In the genomic region with DNA sequence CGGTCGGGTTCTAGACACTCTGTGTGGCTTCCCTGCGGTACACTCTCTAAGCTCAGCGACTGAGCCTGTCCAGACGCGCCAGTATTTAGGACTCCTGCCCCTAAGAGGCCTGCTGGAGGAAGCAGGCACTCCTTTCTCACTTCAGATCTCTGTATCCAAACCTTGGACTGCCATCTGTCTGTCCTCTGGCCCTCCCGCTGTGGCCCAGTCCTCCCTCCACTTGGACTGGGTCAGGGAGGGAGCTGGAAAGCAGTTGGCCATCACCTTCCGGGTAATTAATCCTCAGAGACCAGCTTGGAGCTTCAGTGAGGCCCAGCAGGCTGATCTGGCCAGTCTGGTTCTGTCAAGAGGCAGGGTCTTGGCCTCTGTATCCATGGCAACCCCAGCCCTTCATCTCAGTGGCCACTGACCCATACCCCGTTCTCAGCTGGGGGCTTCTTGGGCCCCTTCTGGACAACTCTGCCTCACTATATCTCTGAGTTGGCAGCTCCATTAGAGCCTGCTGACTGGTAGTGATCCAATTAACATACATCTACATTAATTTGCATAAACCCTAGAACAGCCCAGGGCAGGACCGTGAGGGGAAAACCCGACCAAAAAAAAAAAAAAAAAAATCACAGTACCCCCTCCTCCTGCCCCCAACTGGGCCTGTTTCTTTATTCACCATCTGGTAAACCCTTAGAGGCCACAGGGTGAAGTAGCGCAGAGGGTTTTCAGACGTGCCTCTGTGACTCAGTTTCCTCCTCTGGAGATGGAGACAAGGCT, we compare ENCODE assay signal across 11 mouse cellular contexts. TPM values are rescaled to one million over a fixed set of nuclear protein-coding genes. Genes with fewer than 3 reads are reported as not detected.
A peak's percentile ranks its signal among the peaks of the same experiment; 100 is the strongest.
DNase-seq lines count a peak whose midpoint lies in the region; ATAC-seq lines count a peak whose summit lies in the region.
"Had no signal": no experiment of that assay in that cellular context is flagged by ENCODE, and none has a peak within 500 bp of the region (broad histone marks: within the 10 kb centered on the region; RNA-seq: fewer than 3 reads in every experiment).

No protein-coding gene starts in this region.

- no peak overlapping the region for H3K4me2 ChIP-seq in heart, embryonic 11.5 days
- H3K4me2 ChIP-seq in forebrain, embryonic 16.5 days (ENCODE audit: low read length): peak overlapping the region; percentile 22; the same call in 1 of the 2 replicates
- H3K4me2 ChIP-seq in midbrain, embryonic 14.5 days (ENCODE audit: low read length): peak overlapping the region; percentile 26
- H3K4me2 ChIP-seq: lung, embryonic 15.5 days had no signal

- no peaks in the 10 kb centered on the region for H3K9me3 ChIP-seq in heart, embryonic 10.5 days
- H3K9me3 ChIP-seq in heart, embryonic 11.5 days (replicated peaks; ENCODE audit: control insufficient read depth, low read length): no peaks in the 10 kb centered on the region
- no peaks in the 10 kb centered on the region for H3K9me3 ChIP-seq in forebrain, embryonic 16.5 days (ENCODE audit: control insufficient read depth, low read length)
- no peaks in the 10 kb centered on the region for H3K9me3 ChIP-seq in midbrain, embryonic 14.5 days (ENCODE audit: control insufficient read depth, low read length)
- H3K9me3 ChIP-seq: lung, embryonic 15.5 days had no signal

- peaks cover 23% of the 10 kb centered on the region for H3K4me1 ChIP-seq in heart, embryonic 10.5 days
- peaks cover 3% of the 10 kb centered on the region; the same call in 1 of the 2 replicates for H3K4me1 ChIP-seq in heart, embryonic 11.5 days (ENCODE audit: control insufficient read depth, insufficient read depth, low read length)
- peaks cover 57% of the 10 kb centered on the region for H3K4me1 ChIP-seq in forebrain, embryonic 16.5 days (replicated peaks; ENCODE audit: control insufficient read depth, insufficient read depth, low read length)
- H3K4me1 ChIP-seq in midbrain, embryonic 14.5 days (ENCODE audit: control insufficient read depth, insufficient read depth, low read length): peaks cover 57% of the 10 kb centered on the region

- H3K27ac ChIP-seq in heart, embryonic 10.5 days: 0 out of 2 replicates have a peak overlapping the region, but pooled peaks have one; percentile 33
- H3K27ac ChIP-seq in heart, embryonic 11.5 days (ENCODE audit: low read depth, low read length): no peak overlapping the region
- peak overlapping the region; percentile 79 for H3K27ac ChIP-seq in forebrain, embryonic 16.5 days (ENCODE audit: low read length)
- H3K27ac ChIP-seq in midbrain, embryonic 14.5 days (replicated peaks; ENCODE audit: low read depth, low read length): peak overlapping the region; percentile 87
- H3K27ac ChIP-seq: lung, embryonic 15.5 days had no signal

- no peak for DNase-seq in heart, embryonic 10.5 days (ENCODE audit: low spot score)
- peak; percentile 93 for DNase-seq in cerebellum, adult 9-11 months
- DNase-seq in midbrain, embryonic 14.5 days: peak; percentile 74
- DNase-seq in right cerebral cortex, postnatal 14 days: no peak
- DNase-seq in ovary, adult 18-20 months (ENCODE audit: low spot score): no peak
- no peak for DNase-seq in adrenal gland, adult 18-20 months (ENCODE audit: low spot score in 2 of 2)
- DNase-seq: heart, postnatal 4 days had no signal

- no peak overlapping the region for H3K4me3 ChIP-seq in heart, embryonic 10.5 days
- no peak overlapping the region for H3K4me3 ChIP-seq in heart, embryonic 11.5 days (ENCODE audit: low read depth, low read length)
- no peak overlapping the region for H3K4me3 ChIP-seq in forebrain, embryonic 16.5 days (replicated peaks; ENCODE audit: low read length)
- no peak overlapping the region for H3K4me3 ChIP-seq in midbrain, embryonic 14.5 days (replicated peaks; ENCODE audit: low read depth, low read length)
- H3K4me3 ChIP-seq: erythroblast, embryonic 14.5 days; lung, embryonic 15.5 days had no signal

- H3K9ac ChIP-seq in heart, embryonic 11.5 days (ENCODE audit: low read depth, low read length): no peak overlapping the region
- peak overlapping the region; percentile 43; the same call in 1 of the 2 replicates for H3K9ac ChIP-seq in forebrain, embryonic 16.5 days (replicated peaks; ENCODE audit: low read depth, low read length)
- 0 out of 2 replicates have a peak overlapping the region, but pooled peaks have one; percentile 24 for H3K9ac ChIP-seq in midbrain, embryonic 14.5 days (replicated peaks; ENCODE audit: low read length)
- H3K9ac ChIP-seq: lung, embryonic 15.5 days had no signal

- peaks cover 5% of the 10 kb centered on the region; the same call in 1 of the 2 replicates for H3K27me3 ChIP-seq in heart, embryonic 10.5 days (ENCODE audit: insufficient read depth, poor library complexity, severe bottlenecking)
- no peaks in the 10 kb centered on the region for H3K27me3 ChIP-seq in heart, embryonic 11.5 days (ENCODE audit: control insufficient read depth, insufficient read depth, low read length)
- no peaks in the 10 kb centered on the region for H3K27me3 ChIP-seq in forebrain, embryonic 16.5 days (replicated peaks; ENCODE audit: control insufficient read depth, insufficient read depth, low read length)
- no peaks in the 10 kb centered on the region for H3K27me3 ChIP-seq in midbrain, embryonic 14.5 days (ENCODE audit: control insufficient read depth, insufficient read depth, low read length)
- H3K27me3 ChIP-seq: lung, embryonic 15.5 days had no signal

- ATAC-seq in heart, embryonic 11.5 days (replicated peaks; ENCODE audit: insufficient number of reproducible peaks, low FRiP score, low TSS enrichment): no peak
- ATAC-seq in forebrain, embryonic 16.5 days: peak; percentile 84
- peak; percentile 79 for ATAC-seq in midbrain, embryonic 14.5 days (ENCODE audit: low FRiP score, low TSS enrichment)

- WGBS in heart, embryonic 10.5 days: 23% methylated on average over 13 of the region's 13 CpGs
- WGBS in heart, embryonic 11.5 days (ENCODE audit: insufficient replicate concordance): 21% methylated on average over 13 of the region's 13 CpGs
- 5% methylated on average over 13 of the region's 13 CpGs for WGBS in forebrain, embryonic 16.5 days
- 4% methylated on average over 13 of the region's 13 CpGs for WGBS in midbrain, embryonic 14.5 days

- 0 out of 2 replicates have a peak, but pooled peaks cover 2% of the 10 kb centered on the region for H3K36me3 ChIP-seq in heart, embryonic 10.5 days
- no peaks in the 10 kb centered on the region for H3K36me3 ChIP-seq in heart, embryonic 11.5 days (ENCODE audit: control insufficient read depth, insufficient read depth, low read length)
- no peaks in the 10 kb centered on the region for H3K36me3 ChIP-seq in forebrain, embryonic 16.5 days (ENCODE audit: control insufficient read depth, insufficient read depth)
- H3K36me3 ChIP-seq in midbrain, embryonic 14.5 days (ENCODE audit: control insufficient read depth, insufficient read depth, low read length): no peaks in the 10 kb centered on the region
- H3K36me3 ChIP-seq: lung, embryonic 15.5 days had no signal

RNA-seq across cellular contexts. Expression of gene Nkain1, which starts 27.0 kb away (rescaled TPM):
- 1.0 and 2.7 TPM in 2 replicates for polyA plus RNA-seq in heart, embryonic 10.5 days (2016; fragmentation: Nextera tagmentation; extraction: Ambion mirVana)
- polyA plus RNA-seq in heart, embryonic 11.5 days (2014; fragmentation: Nextera tagmentation; extraction: Ambion mirVana): 1.5 and 1.9 TPM in 2 replicates
- polyA plus RNA-seq in forebrain, embryonic 16.5 days (2015; fragmentation: Nextera tagmentation; extraction: Ambion mirVana): 7.1 and 8.1 TPM in 2 replicates
- polyA plus RNA-seq in midbrain, embryonic 14.5 days (2014; fragmentation: Nextera tagmentation; extraction: Ambion mirVana): 25.7 and 76.6 TPM in 2 replicates
- total RNA-seq in adrenal gland, adult 18-20 months (2021): 1 to 10 TPM; 5.6 to 5.8 TPM
- polyA plus RNA-seq: erythroblast, embryonic 14.5 days had no signal

Comparison
In these comparisons a context has a peak if more than half of its experiments do, and no peak if none do; other contexts are left out.
1. DNase-seq: peak in cerebellum, adult 9-11 months (single experiment) and midbrain, embryonic 14.5 days (single experiment); none in heart, embryonic 10.5 days (single experiment), right cerebral cortex, postnatal 14 days (single experiment), ovary, adult 18-20 months (single experiment) and adrenal gland, adult 18-20 months (0 of 2).